Mouse (Mus musculus) bone marrow macrophage, adult 2 months (primary cell): ENCODE measurements at regions not wholly inside any gene's neighbourhood (a gene's known extent, or its start where the extent isn't known, plus 50 kb on each side); places are given as distances from the start of the nearest gene placed in this dataset.

ENCODE experiments used
- CTCF ChIP-seq: IDR thresholded peaks from 2 replicates; pipeline ENCODE4 v1.5.1; 2012; ENCODE audit warnings: low read depth, mild to moderate bottlenecking, low read length, moderate library complexity
- POLR2A ChIP-seq: IDR thresholded peaks from 2 replicates; pipeline ENCODE4 v1.6.1; 2012; ENCODE audit warnings: mild to moderate bottlenecking, low read depth, low read length, borderline replicate concordance

- TF ChIP-seq POLR2A (no peak), CTCF (no peak)
These were observed 204.5 kb upstream of the Sulf2 start for GRCm38 (mm10) chr2:166359995-166360394.
